Mouse (Mus musculus) ES-Bruce4 (cell line): ENCODE data around the gene Bend4. TPM values are rescaled to one million over a fixed set of nuclear protein-coding genes. Genes with fewer than 3 reads are reported as not detected.

Source experiments
- H3K27ac ChIP-seq: 2 replicates; pipeline ENCODE4 v1.5.1; 2012; ENCODE audit warnings: low read length, inconsistent platforms; ENCODE audit not compliant: insufficient read depth
- H3K27me3 ChIP-seq: 2 replicates; pipeline ENCODE4 v1.6.1; 2012; ENCODE audit warnings: mild to moderate bottlenecking, low read length, inconsistent platforms; ENCODE audit not compliant: control insufficient read depth, poor library complexity, insufficient read depth, severe bottlenecking
- H3K36me3 ChIP-seq: 2 replicates; pipeline ENCODE4 v1.6.1; 2012; ENCODE audit warnings: inconsistent platforms, mild to moderate bottlenecking, low read length, moderate library complexity; ENCODE audit not compliant: control insufficient read depth, poor library complexity, insufficient read depth, severe bottlenecking
- H3K4me1 ChIP-seq: one replicate; pipeline ENCODE4 v1.8.1; 2011; ENCODE audit warnings: low read length; ENCODE audit not compliant: control insufficient read depth, insufficient read depth
- H3K4me3 ChIP-seq: 2 replicates; pipeline ENCODE4 v1.5.1; 2011; ENCODE audit warnings: low read depth, mild to moderate bottlenecking, low read length
- H3K9ac ChIP-seq: 2 replicates; pipeline ENCODE4 v1.6.1; 2012; ENCODE audit warnings: low read depth, mild to moderate bottlenecking, inconsistent platforms; ENCODE audit not compliant: poor library complexity, severe bottlenecking
- H3K9me3 ChIP-seq: replicated peaks from 2 replicates; pipeline ENCODE4 v1.6.1; 2012; ENCODE audit warnings: mild to moderate bottlenecking, low read length, inconsistent platforms; ENCODE audit not compliant: control insufficient read depth, poor library complexity, insufficient read depth, severe bottlenecking
- CTCF ChIP-seq: IDR thresholded peaks from one replicate; pipeline ENCODE4 v1.8.1; 2011; ENCODE audit warnings: low read depth, low read length
- EP300 ChIP-seq: IDR thresholded peaks from 2 replicates; pipeline ENCODE4 v1.6.1; 2011; ENCODE audit warnings: low read depth, low read length; ENCODE audit not compliant: insufficient read depth
- POLR2A ChIP-seq: IDR thresholded peaks from one replicate; pipeline ENCODE4 v1.8.1; 2011; ENCODE audit warnings: low read length; ENCODE audit not compliant: insufficient read depth
- polyA plus RNA-seq: library from polyadenylated mRNA; stranded (reverse); fragments of >200 nt; gene quantifications from 2 replicates; pipeline ENCODE4 v1.2.4, GENCODE M21; 2011; ENCODE audit warnings: low read depth; ENCODE audit not compliant: missing spikeins, insufficient read depth, insufficient read length

Bend4 gene
- polyA plus RNA-seq, 1 experiment, result 44.7 TPM

DNA sequence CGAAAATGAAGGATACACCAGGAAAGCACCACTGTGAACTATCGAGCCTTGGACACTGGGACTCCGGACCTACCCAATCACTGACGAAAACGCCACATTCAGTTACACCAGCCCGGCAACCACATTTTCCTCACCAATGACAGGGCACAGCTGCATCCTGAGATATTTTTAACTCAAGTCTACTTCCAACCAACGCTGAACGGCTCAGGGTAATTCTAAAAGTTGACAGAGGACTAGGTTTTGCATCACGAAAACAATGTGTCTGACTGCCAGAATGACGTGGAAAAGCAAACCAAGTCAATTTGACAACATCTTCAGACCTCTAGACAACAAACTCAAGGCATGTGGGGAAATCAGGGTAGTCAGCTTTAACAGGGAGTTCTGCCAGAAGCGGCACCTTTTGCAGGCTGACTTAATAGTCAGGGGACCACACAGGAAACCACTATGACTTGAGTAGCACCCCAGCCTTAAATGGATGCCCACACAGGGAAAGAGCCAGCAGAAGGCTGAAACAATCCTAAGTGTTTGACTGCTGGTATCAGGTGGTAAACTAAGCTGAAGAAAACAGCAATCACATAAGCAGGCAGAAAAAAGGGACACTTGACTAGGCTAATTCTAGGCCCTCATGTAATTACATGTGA lies 32.8 kb downstream of the Bend4 start:
- no peaks in the 10 kb centered on the region for H3K9me3 ChIP-seq
- H3K4me1 ChIP-seq, result no peaks in the 10 kb centered on the region
- no peaks in the 10 kb centered on the region for H3K27me3 ChIP-seq
- H3K9ac ChIP-seq, result no peak overlapping the region
- H3K4me3 ChIP-seq, result no peak overlapping the region
- TF ChIP-seq POLR2A, result no peak
- no peak overlapping the region for H3K27ac ChIP-seq
- peaks cover 13% of the 10 kb centered on the region for H3K36me3 ChIP-seq

DNA sequence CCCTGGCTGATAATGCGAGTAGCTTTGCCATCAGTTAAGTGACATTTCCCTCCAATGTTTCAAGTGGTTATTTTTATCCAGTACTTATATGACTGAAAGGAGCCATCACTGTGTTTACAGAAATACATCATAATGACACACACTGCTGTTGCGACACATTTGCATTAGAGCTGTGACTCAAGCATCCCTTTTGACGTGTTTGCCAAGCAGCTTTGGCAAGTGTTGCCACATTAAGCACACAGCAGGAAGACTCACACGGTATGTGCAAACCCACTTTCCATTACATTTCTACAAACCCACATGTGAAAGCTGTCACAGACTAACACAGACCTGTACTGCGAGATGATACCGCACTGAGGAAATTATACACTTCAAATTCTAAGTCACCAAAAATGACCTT lies 34.2 kb downstream of the Bend4 start:
- H3K27me3 ChIP-seq, result no peaks in the 10 kb centered on the region
- no peak overlapping the region for H3K9ac ChIP-seq
- H3K9me3 ChIP-seq, result no peaks in the 10 kb centered on the region
- TF ChIP-seq EP300 (no peak), CTCF (no peak), POLR2A (no peak)
- peaks cover 13% of the 10 kb centered on the region for H3K36me3 ChIP-seq
- no peaks in the 10 kb centered on the region for H3K4me1 ChIP-seq
- H3K4me3 ChIP-seq, result no peak overlapping the region
- H3K27ac ChIP-seq, result no peak overlapping the region

DNA sequence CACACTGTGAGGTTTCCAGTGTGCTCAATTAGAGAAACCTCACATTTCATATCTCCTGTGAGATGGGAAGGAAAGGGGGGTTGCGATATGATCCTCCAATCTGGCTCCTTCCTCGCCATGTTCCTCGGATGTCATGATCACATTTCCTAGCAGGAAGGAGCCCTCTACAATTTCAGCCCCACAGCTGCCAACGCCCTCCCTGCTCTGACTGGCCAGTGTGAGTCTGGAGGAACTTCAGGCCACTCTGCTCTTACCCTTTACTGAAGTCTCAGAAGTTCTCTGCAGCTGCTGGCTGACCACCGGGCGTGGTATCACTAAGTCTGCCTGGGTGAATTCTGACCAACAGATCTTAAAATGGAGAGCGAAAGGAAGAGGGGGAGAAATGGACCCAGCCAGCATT lies 45.6 kb downstream of the Bend4 start:
- no peak overlapping the region for H3K27ac ChIP-seq
- TF ChIP-seq EP300 (no peak), CTCF (no peak), POLR2A (no peak)

DNA sequence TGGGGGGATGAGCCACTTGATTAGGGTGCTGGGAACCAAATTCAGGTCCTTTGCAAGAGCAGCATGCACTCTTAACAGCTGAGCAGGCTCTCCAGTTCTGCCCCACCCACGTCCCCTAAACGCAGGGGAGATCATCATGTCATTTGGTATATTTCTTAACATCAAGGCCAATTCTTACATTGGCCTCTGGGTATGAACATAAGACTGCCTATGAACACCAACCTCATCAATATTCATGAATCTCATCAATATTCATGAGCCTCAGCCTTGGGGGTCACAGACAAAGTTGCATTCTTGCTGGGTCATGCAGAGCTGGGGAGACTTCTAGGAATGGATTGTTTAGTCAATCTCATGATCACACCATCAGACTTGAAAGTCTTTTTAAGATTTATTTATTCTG lies 46.4 kb downstream of the Bend4 start:
- no peak for TF ChIP-seq EP300
- no peak for TF ChIP-seq CTCF
- TF ChIP-seq POLR2A, result no peak
- no peaks in the 10 kb centered on the region for H3K9me3 ChIP-seq

More for the DNA sequence above, 45.6 kb downstream of the Bend4 start:
- no peaks in the 10 kb centered on the region for H3K27me3 ChIP-seq
- no peaks in the 10 kb centered on the region for H3K9me3 ChIP-seq
- H3K4me1 ChIP-seq, result no peaks in the 10 kb centered on the region
- H3K4me3 ChIP-seq, result no peak overlapping the region
- H3K9ac ChIP-seq, result no peak overlapping the region
- H3K36me3 ChIP-seq, result no peaks in the 10 kb centered on the region

DNA sequence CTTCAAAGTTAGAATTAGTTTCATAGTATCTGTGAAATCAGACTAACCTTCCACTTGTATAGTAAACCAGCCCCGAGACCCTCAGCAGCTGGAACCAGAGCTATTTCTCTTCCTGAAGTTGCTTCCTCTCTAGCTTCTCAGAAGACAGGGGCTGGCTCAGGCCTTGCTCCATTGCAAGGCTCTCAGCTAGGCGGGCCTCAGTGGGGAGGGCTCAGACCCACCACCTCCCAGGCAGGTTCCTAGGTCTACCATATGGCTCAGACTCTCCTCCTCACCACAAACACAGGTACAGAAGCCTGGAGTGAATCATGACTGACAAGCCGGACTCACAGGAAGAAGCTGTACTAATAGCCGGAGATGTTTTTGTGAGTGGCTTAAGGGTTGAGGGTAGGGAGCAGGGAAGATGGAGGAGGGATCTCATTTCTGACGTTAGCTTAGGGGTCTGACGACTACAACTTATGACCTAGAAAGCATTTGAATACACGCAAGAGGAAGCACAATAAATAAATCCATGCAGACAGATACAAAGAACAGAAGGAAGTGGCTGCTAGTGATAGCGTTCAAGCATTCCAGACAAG lies 51.0 kb downstream of the Bend4 start:
- H3K4me3 ChIP-seq, result no peak overlapping the region
- no peak overlapping the region for H3K27ac ChIP-seq
- H3K9ac ChIP-seq, result no peak overlapping the region
- TF ChIP-seq CTCF (no peak), POLR2A (no peak), EP300 (no peak)
- H3K27me3 ChIP-seq, result no peaks in the 10 kb centered on the region; the same call in 1 of the 2 replicates
- no peaks in the 10 kb centered on the region for H3K4me1 ChIP-seq
- no peaks in the 10 kb centered on the region for H3K9me3 ChIP-seq
- H3K36me3 ChIP-seq, result no peaks in the 10 kb centered on the region

More for the DNA sequence above, 46.4 kb downstream of the Bend4 start:
- Histone ChIP-seq H3K9ac (no peak overlapping the region), H3K27ac (no peak overlapping the region), H3K27me3 (no peaks in the 10 kb centered on the region), H3K36me3 (no peaks in the 10 kb centered on the region), H3K4me3 (no peak overlapping the region), H3K4me1 (no peaks in the 10 kb centered on the region)

DNA sequence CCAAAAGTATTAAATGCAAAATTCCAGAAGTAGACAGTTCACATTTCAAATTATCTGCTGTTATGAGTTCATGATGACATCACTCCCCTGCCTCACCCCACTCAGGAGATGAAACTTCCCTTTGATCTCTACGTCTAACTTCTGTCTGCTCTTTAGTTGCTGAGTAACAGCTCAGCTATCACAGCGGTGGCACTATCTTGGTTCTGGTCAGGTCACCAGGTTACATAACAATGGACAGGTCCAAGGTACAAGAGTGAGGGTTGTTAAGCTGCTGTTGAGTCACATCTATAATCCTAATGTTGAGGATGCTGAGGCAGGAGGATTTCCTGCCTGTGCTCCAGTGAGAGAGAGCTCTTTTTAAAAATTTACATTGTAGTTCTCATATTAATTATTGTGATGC lies 65.2 kb downstream of the Bend4 start:
- Histone ChIP-seq H3K4me1 (no peaks in the 10 kb centered on the region), H3K4me3 (no peak overlapping the region), H3K36me3 (no peaks in the 10 kb centered on the region), H3K9ac (no peak overlapping the region), H3K27me3 (no peaks in the 10 kb centered on the region), H3K27ac (no peak overlapping the region), H3K9me3 (no peaks in the 10 kb centered on the region)
- TF ChIP-seq CTCF, result no peak
